In the genomic region with DNA sequence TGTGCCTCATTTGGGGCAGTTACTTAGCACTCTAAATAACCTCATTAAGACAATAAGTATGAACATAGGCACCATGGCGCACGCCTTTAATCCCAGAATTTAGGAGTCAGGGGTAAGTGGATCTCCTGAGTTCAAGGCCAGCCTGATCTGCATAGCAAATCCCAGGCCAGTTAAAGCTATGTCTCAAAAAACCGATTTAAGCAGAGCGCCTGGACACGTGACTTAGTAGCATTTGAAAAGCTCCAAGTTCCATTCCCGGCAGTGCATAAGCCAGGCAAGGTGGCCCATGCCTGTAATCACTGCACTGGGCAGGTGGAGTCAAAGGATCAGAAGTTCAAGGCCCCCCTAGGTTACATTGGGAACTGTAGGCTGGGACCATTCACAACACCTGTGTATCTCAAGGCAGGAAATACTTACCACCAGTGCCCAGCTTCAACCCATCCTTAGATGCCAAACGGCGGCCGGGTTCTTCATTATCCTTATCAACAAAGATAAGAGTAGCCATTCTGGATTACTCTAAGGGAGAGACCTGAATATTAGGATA, we compare ENCODE assay signal across 8 mouse cellular contexts. TPM values are rescaled to one million over a fixed set of nuclear protein-coding genes. Genes with fewer than 3 reads are reported as not detected.
A peak's percentile ranks its signal among the peaks of the same experiment; 100 is the strongest.
DNase-seq lines count a peak whose midpoint lies in the region; ATAC-seq lines count a peak whose summit lies in the region.

No protein-coding gene starts in this region.

- H3K4me2 ChIP-seq in kidney, embryonic 14.5 days (replicated peaks; ENCODE audit: low read depth, low read length): peak overlapping the region; percentile 46
- peak overlapping the region; percentile 75 for H3K4me2 ChIP-seq in hindbrain, embryonic 16.5 days (ENCODE audit: low read length)
- peak overlapping the region; percentile 62; the same call in 1 of the 2 replicates for H3K4me2 ChIP-seq in midbrain, embryonic 14.5 days (ENCODE audit: low read length)

- no peaks in the 10 kb centered on the region for H3K9me3 ChIP-seq in kidney, embryonic 14.5 days (ENCODE audit: control insufficient read depth, low read length)
- H3K9me3 ChIP-seq in hindbrain, embryonic 16.5 days (ENCODE audit: control insufficient read depth, low read length): no peaks in the 10 kb centered on the region
- no peaks in the 10 kb centered on the region for H3K9me3 ChIP-seq in midbrain, embryonic 14.5 days (ENCODE audit: control insufficient read depth, low read length)

- H3K4me3 ChIP-seq in kidney, embryonic 14.5 days (ENCODE audit: low read length): peak overlapping the region; percentile 59; the same call in 1 of the 2 replicates
- peak overlapping the region; percentile 88 for H3K4me3 ChIP-seq in brown adipose tissue, adult 24 weeks (ENCODE audit: insufficient read depth, low read depth, low read length)
- peak overlapping the region; percentile 70 for H3K4me3 ChIP-seq in hindbrain, embryonic 16.5 days (ENCODE audit: low read length)
- peak overlapping the region; percentile 51; the same call in 1 of the 2 replicates for H3K4me3 ChIP-seq in midbrain, embryonic 14.5 days (replicated peaks; ENCODE audit: low read depth, low read length)

- 0 out of 2 replicates have a peak, but pooled peaks cover 6% of the 10 kb centered on the region for H3K4me1 ChIP-seq in kidney, embryonic 14.5 days (ENCODE audit: control insufficient read depth, insufficient read depth, low read length)
- peaks cover 7% of the 10 kb centered on the region for H3K4me1 ChIP-seq in brown adipose tissue, adult 24 weeks (ENCODE audit: control insufficient read depth, insufficient read depth, insufficient read length, low read length)
- peaks cover 5% of the 10 kb centered on the region for H3K4me1 ChIP-seq in hindbrain, embryonic 16.5 days (ENCODE audit: control insufficient read depth, insufficient read depth, low read depth, low read length)
- H3K4me1 ChIP-seq in midbrain, embryonic 14.5 days (ENCODE audit: control insufficient read depth, insufficient read depth, low read length): no peaks in the 10 kb centered on the region

- no peak for DNase-seq in kidney, postnatal 10 days
- no peak for DNase-seq in midbrain, embryonic 14.5 days
- DNase-seq in B cell, adult 2 months: no peak
- no peak for DNase-seq in right cerebral cortex, adult 18-20 months
- no peak for DNase-seq in gastrocnemius, postnatal 36 days

- intact Hi-C loops in gastrocnemius, postnatal 36 days (cut with DNase I): no loop called here

- H3K9ac ChIP-seq in kidney, embryonic 14.5 days (ENCODE audit: low read depth, low read length): peak overlapping the region; percentile 69; the same call in 1 of the 2 replicates
- no peak overlapping the region for H3K9ac ChIP-seq in hindbrain, embryonic 16.5 days (ENCODE audit: low read depth, low read length)
- H3K9ac ChIP-seq in midbrain, embryonic 14.5 days (replicated peaks; ENCODE audit: low read length): no peak overlapping the region

- no peak overlapping the region for H3K27ac ChIP-seq in kidney, embryonic 14.5 days (ENCODE audit: low read depth, low read length)
- H3K27ac ChIP-seq in brown adipose tissue, adult 24 weeks (replicated peaks; ENCODE audit: low read depth, low read length): no peak overlapping the region
- H3K27ac ChIP-seq in hindbrain, embryonic 16.5 days (ENCODE audit: low read depth, low read length): no peak overlapping the region
- H3K27ac ChIP-seq in midbrain, embryonic 14.5 days (replicated peaks; ENCODE audit: low read depth, low read length): no peak overlapping the region

- peak; percentile 48 for ATAC-seq in kidney, embryonic 14.5 days (ENCODE audit: low FRiP score, low TSS enrichment)
- no peak for ATAC-seq in hindbrain, embryonic 16.5 days
- no peak for ATAC-seq in midbrain, embryonic 14.5 days (ENCODE audit: low FRiP score, low TSS enrichment)

- no peaks in the 10 kb centered on the region for H3K36me3 ChIP-seq in kidney, embryonic 14.5 days (ENCODE audit: control insufficient read depth, insufficient read depth, low read length)
- no peaks in the 10 kb centered on the region for H3K36me3 ChIP-seq in hindbrain, embryonic 16.5 days (ENCODE audit: control insufficient read depth, insufficient read depth, low read length)
- H3K36me3 ChIP-seq in midbrain, embryonic 14.5 days (ENCODE audit: control insufficient read depth, insufficient read depth, low read length): no peaks in the 10 kb centered on the region

- no peaks in the 10 kb centered on the region for H3K27me3 ChIP-seq in kidney, embryonic 14.5 days (ENCODE audit: control insufficient read depth, insufficient read depth, low read length)
- H3K27me3 ChIP-seq in hindbrain, embryonic 16.5 days (replicated peaks; ENCODE audit: control insufficient read depth, insufficient read depth, low read length): no peaks in the 10 kb centered on the region
- no peaks in the 10 kb centered on the region for H3K27me3 ChIP-seq in midbrain, embryonic 14.5 days (ENCODE audit: control insufficient read depth, insufficient read depth, low read length)

- WGBS in kidney, embryonic 14.5 days: 92% methylated on average over 9 of the region's 9 CpGs
- WGBS in hindbrain, embryonic 16.5 days: 91% methylated on average over 9 of the region's 9 CpGs
- WGBS in midbrain, embryonic 14.5 days: 92% methylated on average over 9 of the region's 9 CpGs

RNA-seq across cellular contexts. Expression of gene Pttg1, which starts 0.8 kb away (rescaled TPM):
- 105 and 129 TPM in 2 replicates for polyA plus RNA-seq in kidney, embryonic 14.5 days (2014; fragmentation: Nextera tagmentation; extraction: Ambion mirVana)
- polyA plus RNA-seq in brown adipose tissue, adult 24 weeks (2012; ENCODE audit: insufficient read depth, insufficient read length, missing spikeins): 157 and 160 TPM in 2 replicates
- 51.0 and 56.3 TPM in 2 replicates for polyA plus RNA-seq in hindbrain, embryonic 16.5 days (2015; fragmentation: Nextera tagmentation; extraction: Ambion mirVana)
- polyA plus RNA-seq in midbrain, embryonic 14.5 days (2014; fragmentation: Nextera tagmentation; extraction: Ambion mirVana): 50.3 and 51.8 TPM in 2 replicates
- total RNA-seq in gastrocnemius, postnatal 36 days (2021): 10 to 100 TPM; 39.5 to 44.0 TPM

RNA-seq across cellular contexts. Expression of gene Slu7, which starts 8.3 kb away (rescaled TPM):
- polyA plus RNA-seq in kidney, embryonic 14.5 days (2014; fragmentation: Nextera tagmentation; extraction: Ambion mirVana): 58.2 and 65.2 TPM in 2 replicates
- polyA plus RNA-seq in brown adipose tissue, adult 24 weeks (2012; ENCODE audit: insufficient read depth, insufficient read length, missing spikeins): 15.2 and 20.3 TPM in 2 replicates
- 54.4 and 55.2 TPM in 2 replicates for polyA plus RNA-seq in hindbrain, embryonic 16.5 days (2015; fragmentation: Nextera tagmentation; extraction: Ambion mirVana)
- polyA plus RNA-seq in midbrain, embryonic 14.5 days (2014; fragmentation: Nextera tagmentation; extraction: Ambion mirVana): 64.1 and 68.6 TPM in 2 replicates
- 10 to 100 TPM; 25.2 to 32.2 TPM for total RNA-seq in gastrocnemius, postnatal 36 days (2021)

RNA-seq across cellular contexts. Expression of gene C1qtnf2, which starts 48.8 kb away (rescaled TPM):
- polyA plus RNA-seq in kidney, embryonic 14.5 days (2014; fragmentation: Nextera tagmentation; extraction: Ambion mirVana): 13.4 and 17.9 TPM in 2 replicates
- polyA plus RNA-seq in brown adipose tissue, adult 24 weeks (2012; ENCODE audit: insufficient read depth, insufficient read length, missing spikeins): 2.8 and 3.3 TPM in 2 replicates
- 15.5 and 16.6 TPM in 2 replicates for polyA plus RNA-seq in hindbrain, embryonic 16.5 days (2015; fragmentation: Nextera tagmentation; extraction: Ambion mirVana)
- polyA plus RNA-seq in midbrain, embryonic 14.5 days (2014; fragmentation: Nextera tagmentation; extraction: Ambion mirVana): 4.8 and 7.9 TPM in 2 replicates
- total RNA-seq in gastrocnemius, postnatal 36 days (2021): 1 to 10 TPM; 3.0 to 3.8 TPM
